Mouse (Mus musculus): ENCODE measurements around the gene Gm10945. TPM values are rescaled to one million over a fixed set of nuclear protein-coding genes. Genes with fewer than 3 reads are reported as not detected.

The Gm10945 gene
- polyA plus RNA-seq, 1 experiment from 2014 or later: not detected

Other genes with a start within 250 kb of the Gm10945 start
- 1.7 and 2.0 TPM in 2 replicates for gene Oprm1, start 3.3 kb downstream of the Gm10945 start, polyA plus RNA-seq (2015; fragmentation: Nextera tagmentation; extraction: Ambion mirVana)